Mouse (Mus musculus): ENCODE results near the gene Apela. TPM values are rescaled to one million over a fixed set of nuclear protein-coding genes. Genes with fewer than 3 reads are reported as not detected.
A peak's percentile ranks its signal among the peaks of the same experiment; 100 is the strongest.
"Not testable (repeated sequence)": the region's sequence is repeated elsewhere in the genome, so short reads cannot be mapped to it uniquely, and the experiment has no call there.

Gene Apela
- total RNA-seq, 2 experiments from 2014 or later, result not detected

DNA sequence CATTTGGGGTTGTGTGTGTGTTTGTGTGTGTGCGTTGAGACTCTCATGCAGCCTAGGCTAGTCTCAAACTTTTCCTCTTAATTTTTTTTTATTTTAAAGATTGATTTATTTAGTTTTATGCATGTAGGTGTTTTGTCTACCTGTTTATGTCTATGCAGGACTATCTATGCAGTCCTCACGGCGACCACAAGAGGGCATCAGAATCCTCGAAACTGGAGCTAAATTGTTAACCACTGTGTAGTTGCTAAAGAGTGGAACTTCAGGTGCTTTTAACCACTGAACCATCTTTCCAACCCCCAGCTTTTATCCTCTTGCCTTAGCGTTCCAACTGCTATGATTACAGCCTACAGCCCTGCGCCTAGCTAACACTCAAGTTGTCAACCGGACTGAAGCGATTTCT is 14.7 kb downstream of the Apela start:
- DNase-seq, result peak; percentile 79

DNA sequence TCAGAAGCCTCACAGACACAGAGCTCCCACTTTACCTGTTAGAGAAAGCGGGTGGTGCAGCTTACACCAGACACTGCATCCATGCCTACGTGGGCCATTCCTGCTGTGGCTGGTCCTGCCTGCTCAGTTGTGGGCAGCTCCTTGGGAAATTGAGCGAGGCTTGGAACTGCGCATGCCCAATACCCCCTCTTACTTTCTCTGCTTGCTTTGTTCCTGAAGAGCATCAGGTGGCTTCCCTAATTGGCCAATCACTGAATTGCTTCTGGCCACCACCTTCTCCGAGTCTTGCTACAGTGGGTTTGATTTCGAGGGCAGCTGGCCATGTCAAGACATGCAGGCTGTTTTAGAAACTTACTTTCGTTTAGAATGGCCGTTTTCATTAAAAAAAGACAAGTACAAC is 18.7 kb downstream of the Apela start, which contains the start of the genes Trim61 and Trim60:
TSS of gene Trim61 (minus strand) at position 101 of the 400 bp plus-strand sequence.
TSS of gene Trim60 (minus strand) at position 162 of the 400 bp plus-strand sequence.
- DNase-seq, result no peak

DNA sequence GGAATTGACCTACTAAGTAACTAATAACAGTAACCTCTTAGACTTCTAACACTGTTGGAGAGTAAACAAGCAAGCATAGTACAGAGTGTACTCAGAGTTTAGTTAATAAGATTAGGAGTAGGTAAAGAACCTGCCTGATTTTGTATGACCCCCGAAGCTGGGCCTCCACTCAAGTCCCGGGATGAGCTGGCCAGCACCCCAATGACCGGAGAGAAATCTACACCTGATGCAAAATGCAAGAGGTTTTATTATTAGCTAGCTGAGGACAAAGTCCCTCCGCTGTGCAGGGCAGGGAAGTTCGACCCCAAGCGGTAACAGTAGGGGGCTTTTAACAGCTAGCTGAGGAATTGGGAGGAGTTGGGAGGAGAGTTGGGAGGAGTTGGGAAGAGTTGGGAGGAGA is 29.5 kb downstream of the Apela start:
- DNase-seq, result not testable (repeated sequence)

DNA sequence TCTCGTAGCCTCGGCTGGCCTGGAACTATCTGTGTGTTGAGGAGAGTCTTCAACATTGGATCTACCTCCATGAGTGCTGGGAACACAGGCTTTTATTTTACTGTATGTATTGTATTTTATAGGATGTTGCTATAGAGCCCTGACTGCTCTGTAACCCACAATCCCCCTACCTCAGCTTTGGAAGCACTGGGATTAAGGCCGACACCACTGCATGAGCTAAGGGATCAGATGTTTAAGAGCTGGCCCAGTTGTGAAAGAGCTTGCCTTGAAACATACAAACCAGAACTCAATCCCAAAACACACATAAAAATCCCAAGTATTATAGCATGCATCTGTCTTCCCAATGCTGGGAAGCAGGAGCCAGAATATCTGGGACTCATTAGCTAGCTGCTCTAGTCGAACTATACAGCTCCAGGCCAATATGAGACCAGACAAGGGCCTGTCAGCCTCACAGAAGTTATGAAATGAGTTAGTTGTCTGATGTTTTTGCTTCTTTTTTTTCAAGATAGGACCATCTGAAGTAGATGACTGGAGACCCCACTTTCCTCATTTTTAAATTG is 38.2 kb downstream of the Apela start:
- no peak for DNase-seq

DNA sequence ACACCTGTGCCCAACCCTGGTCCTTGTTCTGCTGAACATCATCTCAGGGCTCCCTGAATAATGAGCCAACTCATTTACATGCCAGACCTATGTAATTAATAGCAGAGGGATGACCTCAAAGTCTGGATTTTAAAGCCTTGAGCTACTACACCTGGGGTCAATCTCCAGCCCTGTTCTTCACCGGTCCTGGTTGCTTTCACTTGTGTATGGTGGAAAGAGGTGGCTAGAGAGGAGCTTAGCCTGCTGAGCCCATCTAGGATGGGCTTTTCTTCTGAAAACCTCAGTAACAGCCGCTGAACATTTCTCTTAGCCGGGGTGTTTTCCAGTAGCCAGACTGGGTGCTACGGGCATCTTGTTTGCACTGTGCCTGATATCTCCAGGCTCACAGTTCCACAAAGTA is 49.4 kb downstream of the Apela start, which contains the start of gene Trim75:
TSS of gene Trim75 (minus strand) at position 101 of the 400 bp plus-strand sequence.
- no peak for DNase-seq

DNA sequence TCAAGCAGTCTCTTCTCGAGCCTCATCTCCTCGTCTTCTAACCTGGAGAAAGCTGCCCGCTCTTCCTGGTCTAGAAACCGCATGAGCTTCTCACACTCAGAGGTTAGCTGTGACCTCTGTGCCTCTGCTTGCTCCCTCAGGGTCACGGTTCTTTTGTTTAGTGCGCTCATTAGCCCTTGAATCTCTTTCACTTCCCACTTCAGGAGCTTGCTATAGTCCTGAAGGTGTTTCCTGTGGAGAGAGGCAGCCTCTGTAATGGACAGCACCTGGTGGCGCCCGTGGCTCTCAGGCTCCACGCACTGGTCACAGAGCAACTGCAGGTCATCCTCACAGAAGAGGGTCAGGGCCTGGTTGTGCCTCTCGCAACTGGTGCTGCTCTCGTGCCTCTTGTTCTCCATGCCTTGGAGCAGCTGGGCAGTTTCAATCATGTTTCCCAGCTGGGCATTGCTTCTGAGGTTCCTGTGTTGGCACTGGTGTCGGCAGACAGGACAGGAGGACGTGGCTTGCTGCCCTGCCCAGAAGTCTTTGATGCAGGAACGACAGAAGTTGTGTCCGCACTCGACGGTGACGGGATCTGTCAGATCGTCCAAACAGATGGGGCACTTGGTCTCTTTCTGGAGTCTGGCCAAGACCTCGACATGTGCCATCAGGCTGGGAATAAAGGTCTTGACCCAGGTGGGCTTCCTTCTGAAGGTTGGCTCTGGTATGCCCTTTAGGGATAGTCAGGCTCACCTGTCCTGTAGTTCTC is 53.8 kb downstream of the Apela start:
- peak; percentile 18 for DNase-seq

Other genes starting within 250 kb of the Apela start
- gene Klhl2, start 187.3 kb downstream of the Apela start, total RNA-seq (2021), result 10 to 100 TPM; 32.2 to 35.5 TPM
- 10 to 100 TPM; 33.5 TPM for gene Tmem192, start 90.2 kb downstream of the Apela start, total RNA-seq (2021)
- not detected for gene Trim75, start 49.5 kb downstream of the Apela start, total RNA-seq (2021)
- not detected for gene Trim61, start 18.8 kb downstream of the Apela start, total RNA-seq (2021)
- gene Trim60, start 18.8 kb downstream of the Apela start, total RNA-seq (2021), result not detected
- gene Gm10663, start 37.7 kb upstream of the Apela start, total RNA-seq (2021), result not detected
- gene BC030870, start 92.2 kb upstream of the Apela start, total RNA-seq (2021), result not detected

Data from adrenal gland, postnatal 10 days (tissue).